Mouse (Mus musculus): Measurements from ENCODE around the gene Arhgap4. TPM values are rescaled to one million over a fixed set of nuclear protein-coding genes. Genes with fewer than 3 reads are reported as not detected.
A peak's percentile ranks its signal among the peaks of the same experiment; 100 is the strongest.

Gene Arhgap4
- polyA plus RNA-seq, 1 experiment from 2014 or later, result 2.1 TPM

GRCm38 (mm10) chrX:73897959-73898358 is 23.7 kb downstream of the Arhgap4 start:
- no peaks in the 10 kb centered on the region for H3K9me3 ChIP-seq (ENCODE audit: control insufficient read depth, low read length)
- no peak for DNase-seq (ENCODE audit: low spot score, missing footprints)
- no peak for ATAC-seq (ENCODE audit: low FRiP score)
- no peaks in the 10 kb centered on the region for H3K4me1 ChIP-seq (ENCODE audit: control insufficient read depth, insufficient read depth, low read length)
- no peaks in the 10 kb centered on the region for H3K27me3 ChIP-seq (ENCODE audit: control insufficient read depth, insufficient read depth, low read length)
- H3K27ac ChIP-seq (ENCODE audit: low read depth, low read length), result no peak overlapping the region
- H3K9ac ChIP-seq (ENCODE audit: low read length), result no peak overlapping the region
- H3K36me3 ChIP-seq (ENCODE audit: control insufficient read depth, insufficient read depth, low read length), result no peaks in the 10 kb centered on the region
- H3K4me2 ChIP-seq, result no peak overlapping the region
- 79% methylated on average over 3 of the region's 3 CpGs for WGBS
- no peak overlapping the region for H3K4me3 ChIP-seq (ENCODE audit: low read depth, low read length)

- Histone ChIP-seq H3K9me3 (ENCODE audit: control insufficient read depth, low read length) (no peaks in the 10 kb centered on the region), H3K4me2 (no peak within 1 kb of the TSS), H3K9ac (ENCODE audit: low read length) (no peak within 1 kb of the TSS), H3K4me1 (ENCODE audit: control insufficient read depth, insufficient read depth, low read length) (no peaks in the 10 kb centered on the region), H3K27me3 (ENCODE audit: control insufficient read depth, insufficient read depth, low read length) (no peaks in the 10 kb centered on the region), H3K4me3 (ENCODE audit: low read depth, low read length) (no peak within 1 kb of the TSS), H3K27ac (ENCODE audit: low read depth, low read length) (no peak within 1 kb of the TSS), H3K36me3 (ENCODE audit: control insufficient read depth, insufficient read depth, low read length) (no peaks in the 10 kb centered on the region)
- DNase-seq (ENCODE audit: low spot score, missing footprints) (peak; percentile 89), ATAC-seq (ENCODE audit: low FRiP score) (no peak)
- WGBS, result 23% methylated on average over 2 of the region's 2 CpGs
These were observed 26.0 kb downstream of the Arhgap4 start, which contains the start of gene L1cam for GRCm38 (mm10) chrX:73895719-73896118. TSS of gene L1cam (minus strand) at chrX:73896105.

DNA sequence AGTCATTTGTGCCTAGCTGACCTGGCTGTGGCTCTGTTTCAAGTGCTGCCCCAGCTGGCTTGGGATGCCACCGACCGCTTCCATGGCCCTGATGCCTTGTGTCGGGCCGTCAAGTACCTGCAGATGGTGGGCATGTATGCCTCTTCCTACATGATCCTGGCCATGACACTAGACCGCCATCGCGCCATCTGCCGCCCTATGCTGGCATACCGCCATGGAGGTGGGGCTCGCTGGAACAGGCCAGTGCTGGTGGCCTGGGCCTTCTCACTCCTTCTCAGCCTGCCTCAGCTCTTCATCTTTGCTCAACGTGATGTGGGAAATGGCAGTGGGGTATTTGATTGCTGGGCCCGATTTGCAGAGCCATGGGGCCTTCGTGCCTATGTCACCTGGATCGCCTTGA is 28.8 kb downstream of the Arhgap4 start:
- Histone ChIP-seq H3K9me3 (ENCODE audit: control insufficient read depth, low read length) (no peaks in the 10 kb centered on the region), H3K4me1 (ENCODE audit: control insufficient read depth, insufficient read depth, low read length) (no peaks in the 10 kb centered on the region), H3K4me2 (no peak overlapping the region), H3K4me3 (ENCODE audit: low read depth, low read length) (no peak overlapping the region), H3K27me3 (ENCODE audit: control insufficient read depth, insufficient read depth, low read length) (no peaks in the 10 kb centered on the region), H3K36me3 (ENCODE audit: control insufficient read depth, insufficient read depth, low read length) (no peaks in the 10 kb centered on the region), H3K9ac (ENCODE audit: low read length) (no peak overlapping the region), H3K27ac (ENCODE audit: low read depth, low read length) (no peak overlapping the region)
- ATAC-seq (ENCODE audit: low FRiP score), result no peak
- no peak for DNase-seq (ENCODE audit: low spot score, missing footprints)
- 86% methylated on average over 14 of the region's 14 CpGs for WGBS

- DNase-seq (ENCODE audit: low spot score, missing footprints), result no peak
- ATAC-seq (ENCODE audit: low FRiP score), result no peak
- 74% methylated on average over 3 of the region's 6 CpGs for WGBS
These were observed 30.0 kb downstream of the Arhgap4 start, which contains the start of gene Avpr2 for GRCm38 (mm10) chrX:73891551-73892152. TSS of gene Avpr2 (plus strand) at chrX:73892102.

DNA sequence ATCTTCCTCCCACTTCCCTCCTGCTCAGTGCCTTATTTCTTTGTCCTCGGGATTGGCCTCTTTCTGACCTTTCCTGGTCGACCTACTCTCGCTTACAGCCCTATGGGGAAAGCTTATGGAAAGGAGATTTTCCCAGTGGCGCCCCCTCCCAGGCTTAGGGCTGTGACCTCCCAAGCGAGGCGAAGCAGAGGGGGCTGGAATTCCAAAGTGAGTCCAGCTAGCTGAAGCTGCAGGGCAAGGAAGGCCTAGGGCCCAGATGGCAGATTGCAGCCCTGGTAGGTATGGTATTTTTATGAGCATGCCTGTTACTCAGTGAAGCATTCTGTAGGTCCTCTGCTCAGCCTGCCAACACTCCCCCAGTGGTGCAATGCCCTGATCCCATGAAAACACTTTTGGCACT is 40.2 kb downstream of the Arhgap4 start:
- Histone ChIP-seq H3K4me2 (peak overlapping the region; percentile 67; the same call in 1 of the 2 replicates), H3K9me3 (ENCODE audit: control insufficient read depth, low read length) (no peaks in the 10 kb centered on the region), H3K9ac (ENCODE audit: low read length) (peak overlapping the region; percentile 54; the same call in 1 of the 2 replicates), H3K36me3 (ENCODE audit: control insufficient read depth, insufficient read depth, low read length) (no peaks in the 10 kb centered on the region), H3K27ac (ENCODE audit: low read depth, low read length) (no peak overlapping the region), H3K4me1 (ENCODE audit: control insufficient read depth, insufficient read depth, low read length) (peaks cover 2% of the 10 kb centered on the region; the same call in 1 of the 2 replicates), H3K27me3 (ENCODE audit: control insufficient read depth, insufficient read depth, low read length) (peaks cover 8% of the 10 kb centered on the region), H3K4me3 (ENCODE audit: low read depth, low read length) (no peak overlapping the region)
- ATAC-seq (ENCODE audit: low FRiP score), result no peak
- peak; percentile 80 for DNase-seq (ENCODE audit: low spot score, missing footprints)
- 16% methylated on average over 6 of the region's 6 CpGs for WGBS

More at GRCm38 (mm10) chrX:73891551-73892152, 30.0 kb downstream of the Arhgap4 start, which contains the start of gene Avpr2:
- Histone ChIP-seq H3K36me3 (ENCODE audit: control insufficient read depth, insufficient read depth, low read length) (no peaks in the 10 kb centered on the region), H3K4me1 (ENCODE audit: control insufficient read depth, insufficient read depth, low read length) (no peaks in the 10 kb centered on the region), H3K9me3 (ENCODE audit: control insufficient read depth, low read length) (no peaks in the 10 kb centered on the region), H3K27ac (ENCODE audit: low read depth, low read length) (no peak within 1 kb of the TSS), H3K4me2 (no peak within 1 kb of the TSS), H3K4me3 (ENCODE audit: low read depth, low read length) (no peak within 1 kb of the TSS), H3K9ac (ENCODE audit: low read length) (no peak within 1 kb of the TSS), H3K27me3 (ENCODE audit: control insufficient read depth, insufficient read depth, low read length) (no peaks in the 10 kb centered on the region)

- peaks cover 2% of the 10 kb centered on the region; the same call in 1 of the 2 replicates for H3K4me1 ChIP-seq (ENCODE audit: control insufficient read depth, insufficient read depth, low read length)
- H3K4me2 ChIP-seq, result peak overlapping the region; percentile 67
- ATAC-seq (ENCODE audit: low FRiP score), result peak; percentile 50; the same call in 1 of the 2 replicates
- H3K9ac ChIP-seq (ENCODE audit: low read length), result peak overlapping the region; percentile 54
- peaks cover 8% of the 10 kb centered on the region for H3K27me3 ChIP-seq (ENCODE audit: control insufficient read depth, insufficient read depth, low read length)
- H3K4me3 ChIP-seq (ENCODE audit: low read depth, low read length), result peak overlapping the region; percentile 39
- peak; percentile 90 for DNase-seq (ENCODE audit: low spot score, missing footprints)
- H3K9me3 ChIP-seq (ENCODE audit: control insufficient read depth, low read length), result no peaks in the 10 kb centered on the region
- 18% methylated on average over 16 of the region's 16 CpGs for WGBS
- no peak overlapping the region for H3K27ac ChIP-seq (ENCODE audit: low read depth, low read length)
- no peaks in the 10 kb centered on the region for H3K36me3 ChIP-seq (ENCODE audit: control insufficient read depth, insufficient read depth, low read length)
These were observed 40.6 kb downstream of the Arhgap4 start for GRCm38 (mm10) chrX:73881036-73881427.

DNA sequence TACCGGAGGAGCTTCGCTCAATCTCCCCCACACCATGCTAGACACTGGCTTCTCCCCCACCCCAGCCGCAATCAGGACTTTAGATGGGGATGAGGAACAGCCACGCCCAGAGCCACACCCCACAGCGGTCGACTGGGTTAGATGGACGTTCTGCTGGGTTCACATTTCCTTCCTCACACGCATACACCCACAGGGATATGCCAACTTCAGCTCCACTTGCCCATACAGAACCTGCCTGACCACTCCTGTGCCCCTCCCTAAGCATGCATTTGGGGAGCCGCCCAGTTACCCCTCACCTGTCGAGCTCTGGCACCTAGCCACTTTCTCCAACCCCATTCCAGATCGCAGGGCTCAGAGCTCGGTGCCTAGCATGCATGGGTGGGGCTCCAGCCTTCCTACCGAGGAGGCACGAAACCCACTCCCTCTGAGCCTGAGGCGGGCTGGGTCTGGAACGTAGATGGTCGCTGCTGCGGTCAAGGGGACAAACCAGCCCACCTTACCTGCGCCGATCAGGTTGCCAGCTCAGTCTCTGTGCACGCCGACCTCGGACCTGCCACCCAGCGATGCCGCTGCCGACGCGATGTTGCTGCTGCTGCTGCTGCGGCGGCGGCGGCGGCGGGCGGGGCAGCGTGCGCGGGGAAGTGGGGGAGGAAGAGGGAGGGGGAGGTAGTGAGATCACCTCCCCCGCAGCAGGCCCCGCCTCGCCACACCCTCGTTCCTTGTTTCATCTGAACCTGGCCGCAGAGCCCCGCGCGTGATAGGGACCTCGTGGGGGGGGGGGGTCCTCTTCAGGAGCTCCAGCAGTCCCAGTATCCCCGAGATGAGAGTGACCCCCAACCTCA is 41.3 kb downstream of the Arhgap4 start:
- ATAC-seq (ENCODE audit: low FRiP score) (peak; percentile 58), DNase-seq (ENCODE audit: low spot score, missing footprints) (peak; percentile 86)
- Histone ChIP-seq H3K36me3 (ENCODE audit: control insufficient read depth, insufficient read depth, low read length) (no peaks in the 10 kb centered on the region), H3K9ac (ENCODE audit: low read length) (peak overlapping the region; percentile 54), H3K27ac (ENCODE audit: low read depth, low read length) (no peak overlapping the region), H3K4me3 (ENCODE audit: low read depth, low read length) (peak overlapping the region; percentile 39), H3K27me3 (ENCODE audit: control insufficient read depth, insufficient read depth, low read length) (peaks cover 8% of the 10 kb centered on the region), H3K9me3 (ENCODE audit: control insufficient read depth, low read length) (no peaks in the 10 kb centered on the region), H3K4me2 (peak overlapping the region; percentile 67), H3K4me1 (ENCODE audit: control insufficient read depth, insufficient read depth, low read length) (peaks cover 2% of the 10 kb centered on the region; the same call in 1 of the 2 replicates)
- 15% methylated on average over 41 of the region's 48 CpGs for WGBS

GRCm38 (mm10) chrX:73877014-73877413 is 44.7 kb downstream of the Arhgap4 start:
- H3K4me3 ChIP-seq (ENCODE audit: low read depth, low read length), result no peak overlapping the region
- no peak overlapping the region for H3K4me2 ChIP-seq
- H3K4me1 ChIP-seq (ENCODE audit: control insufficient read depth, insufficient read depth, low read length), result peaks cover 2% of the 10 kb centered on the region; the same call in 1 of the 2 replicates
- 94% methylated on average over 1 of the region's 1 CpGs for WGBS
- peaks cover 8% of the 10 kb centered on the region for H3K27me3 ChIP-seq (ENCODE audit: control insufficient read depth, insufficient read depth, low read length)
- no peak overlapping the region for H3K9ac ChIP-seq (ENCODE audit: low read length)
- DNase-seq (ENCODE audit: low spot score, missing footprints) (no peak), ATAC-seq (ENCODE audit: low FRiP score) (no peak)
- H3K27ac ChIP-seq (ENCODE audit: low read depth, low read length), result no peak overlapping the region
- no peaks in the 10 kb centered on the region for H3K36me3 ChIP-seq (ENCODE audit: control insufficient read depth, insufficient read depth, low read length)
- no peaks in the 10 kb centered on the region for H3K9me3 ChIP-seq (ENCODE audit: control insufficient read depth, low read length)

GRCm38 (mm10) chrX:73875881-73876280 is 45.8 kb downstream of the Arhgap4 start:
- H3K4me1 ChIP-seq (ENCODE audit: control insufficient read depth, insufficient read depth, low read length), result no peaks in the 10 kb centered on the region
- no peak overlapping the region for H3K27ac ChIP-seq (ENCODE audit: low read depth, low read length)
- H3K9ac ChIP-seq (ENCODE audit: low read length), result no peak overlapping the region
- no peaks in the 10 kb centered on the region for H3K9me3 ChIP-seq (ENCODE audit: control insufficient read depth, low read length)
- DNase-seq (ENCODE audit: low spot score, missing footprints), result no peak
- 73% methylated on average over 2 of the region's 2 CpGs for WGBS
- peaks cover 8% of the 10 kb centered on the region for H3K27me3 ChIP-seq (ENCODE audit: control insufficient read depth, insufficient read depth, low read length)
- ATAC-seq (ENCODE audit: low FRiP score), result no peak
- no peaks in the 10 kb centered on the region for H3K36me3 ChIP-seq (ENCODE audit: control insufficient read depth, insufficient read depth, low read length)
- H3K4me3 ChIP-seq (ENCODE audit: low read depth, low read length), result no peak overlapping the region
- H3K4me2 ChIP-seq, result no peak overlapping the region
